Mouse (Mus musculus): ENCODE results near the gene 4930470P17Rik. TPM values are rescaled to one million over a fixed set of nuclear protein-coding genes. Genes with fewer than 3 reads are reported as not detected.

The 4930470P17Rik gene
- total and polyA plus RNA-seq, 2 experiments from 2014 or later: 0.26 TPM; not detected in 1

GRCm38 (mm10) chr2:170584678-170585077 lies 17.1 kb downstream of the 4930470P17Rik start:
- no peak for ATAC-seq
- Histone ChIP-seq H3K4me3 (ENCODE audit: low read length) (no peak overlapping the region), H3K27ac (no peak overlapping the region), H3K9ac (replicated peaks; ENCODE audit: low read length) (no peak overlapping the region), H3K4me2 (ENCODE audit: low read depth, low read length) (no peak overlapping the region), H3K4me1 (ENCODE audit: insufficient read depth, low read length) (no peaks in the 10 kb centered on the region), H3K36me3 (ENCODE audit: insufficient read depth, low read length) (no peaks in the 10 kb centered on the region), H3K27me3 (ENCODE audit: insufficient read depth, low read length) (no peaks in the 10 kb centered on the region), H3K9me3 (ENCODE audit: low read length) (no peaks in the 10 kb centered on the region)
- 97% methylated on average over 13 of the region's 13 CpGs for WGBS
- TF ChIP-seq CTCF (IDR thresholded peaks at IDR 0.05; ENCODE audit: low read depth): no peak
- no peak for DNase-seq (ENCODE audit: low spot score)

GRCm38 (mm10) chr2:170579551-170579950 lies 22.3 kb downstream of the 4930470P17Rik start:
- no peak overlapping the region for H3K27ac ChIP-seq
- peak; percentile 18 for DNase-seq (ENCODE audit: low spot score)
- no peaks in the 10 kb centered on the region for H3K27me3 ChIP-seq (ENCODE audit: insufficient read depth, low read length)
- no peaks in the 10 kb centered on the region; the same call in 1 of the 2 replicates for H3K4me1 ChIP-seq (ENCODE audit: insufficient read depth, low read length)
- no peaks in the 10 kb centered on the region for H3K9me3 ChIP-seq (ENCODE audit: low read length)
- no peak overlapping the region for H3K4me3 ChIP-seq (ENCODE audit: low read length)
- 71% methylated on average over 10 of the region's 10 CpGs for WGBS
- no peak overlapping the region for H3K9ac ChIP-seq (replicated peaks; ENCODE audit: low read length)
- TF ChIP-seq CTCF (IDR thresholded peaks at IDR 0.05; ENCODE audit: low read depth): no peak
- no peak for ATAC-seq
- no peaks in the 10 kb centered on the region for H3K36me3 ChIP-seq (ENCODE audit: insufficient read depth, low read length)
- H3K4me2 ChIP-seq (ENCODE audit: low read depth, low read length): no peak overlapping the region

GRCm38 (mm10) chr2:170578588-170578987 lies 23.2 kb downstream of the 4930470P17Rik start:
- 86% methylated on average over 5 of the region's 5 CpGs for whole genome bisulfite sequencing
- DNase-seq (ENCODE audit: low spot score) (no peak), ATAC-seq (no peak)
- H3K9ac ChIP-seq (replicated peaks; ENCODE audit: low read length): no peak overlapping the region
- TF ChIP-seq CTCF (IDR thresholded peaks at IDR 0.05; ENCODE audit: low read depth): no peak
- no peaks in the 10 kb centered on the region for H3K36me3 ChIP-seq (ENCODE audit: insufficient read depth, low read length)
- H3K27me3 ChIP-seq (ENCODE audit: insufficient read depth, low read length): no peaks in the 10 kb centered on the region
- no peak overlapping the region for H3K27ac ChIP-seq
- H3K4me2 ChIP-seq (ENCODE audit: low read depth, low read length): no peak overlapping the region
- H3K4me1 ChIP-seq (ENCODE audit: insufficient read depth, low read length): no peaks in the 10 kb centered on the region; the same call in 1 of the 2 replicates
- H3K4me3 ChIP-seq (ENCODE audit: low read length): no peak overlapping the region
- H3K9me3 ChIP-seq (ENCODE audit: low read length): no peaks in the 10 kb centered on the region

- H3K27ac ChIP-seq: no peak overlapping the region
- TF ChIP-seq CTCF (IDR thresholded peaks at IDR 0.05; ENCODE audit: low read depth): no peak
- H3K27me3 ChIP-seq (ENCODE audit: insufficient read depth, low read length): no peaks in the 10 kb centered on the region
- H3K4me2 ChIP-seq (ENCODE audit: low read depth, low read length): no peak overlapping the region
- DNase-seq (ENCODE audit: low spot score) (no peak), ATAC-seq (no peak)
- H3K4me1 ChIP-seq (ENCODE audit: insufficient read depth, low read length): no peaks in the 10 kb centered on the region; the same call in 1 of the 2 replicates
- no peaks in the 10 kb centered on the region for H3K9me3 ChIP-seq (ENCODE audit: low read length)
- H3K36me3 ChIP-seq (ENCODE audit: insufficient read depth, low read length): no peaks in the 10 kb centered on the region
- WGBS: 82% methylated on average over 3 of the region's 3 CpGs
- no peak overlapping the region for H3K4me3 ChIP-seq (ENCODE audit: low read length)
- no peak overlapping the region for H3K9ac ChIP-seq (replicated peaks; ENCODE audit: low read length)
These were observed 24.3 kb downstream of the 4930470P17Rik start for GRCm38 (mm10) chr2:170577502-170577901.

- ATAC-seq: no peak
- H3K9me3 ChIP-seq (ENCODE audit: low read length): no peaks in the 10 kb centered on the region
- no peaks in the 10 kb centered on the region for H3K27me3 ChIP-seq (ENCODE audit: insufficient read depth, low read length)
- H3K4me2 ChIP-seq (ENCODE audit: low read depth, low read length): peak overlapping the region; percentile 41
- no peak overlapping the region for H3K27ac ChIP-seq
- WGBS: 27% methylated on average over 12 of the region's 12 CpGs
- H3K36me3 ChIP-seq (ENCODE audit: insufficient read depth, low read length): no peaks in the 10 kb centered on the region
- no peaks in the 10 kb centered on the region; the same call in 1 of the 2 replicates for H3K4me1 ChIP-seq (ENCODE audit: insufficient read depth, low read length)
- no peak for TF ChIP-seq CTCF (IDR thresholded peaks at IDR 0.05; ENCODE audit: low read depth)
- DNase-seq (ENCODE audit: low spot score): peak; percentile 18
- no peak overlapping the region for H3K9ac ChIP-seq (replicated peaks; ENCODE audit: low read length)
- no peak overlapping the region for H3K4me3 ChIP-seq (ENCODE audit: low read length)
These were observed 25.7 kb downstream of the 4930470P17Rik start for GRCm38 (mm10) chr2:170576077-170576476.

- 92% methylated on average over 8 of the region's 8 CpGs for WGBS
- H3K27me3 ChIP-seq (ENCODE audit: insufficient read depth, low read length): no peaks in the 10 kb centered on the region
- ATAC-seq: no peak
These were observed 36.8 kb downstream of the 4930470P17Rik start for GRCm38 (mm10) chr2:170564995-170565394.

GRCm38 (mm10) chr2:170563956-170564855 lies 37.6 kb downstream of the 4930470P17Rik start:
- Histone ChIP-seq H3K27me3 (ENCODE audit: insufficient read depth, low read length) (no peaks in the 10 kb centered on the region), H3K4me3 (ENCODE audit: low read length) (no peak overlapping the region), H3K4me2 (ENCODE audit: low read depth, low read length) (no peak overlapping the region), H3K4me1 (ENCODE audit: insufficient read depth, low read length) (no peaks in the 10 kb centered on the region), H3K9me3 (ENCODE audit: low read length) (no peaks in the 10 kb centered on the region), H3K9ac (replicated peaks; ENCODE audit: low read length) (no peak overlapping the region), H3K27ac (no peak overlapping the region), H3K36me3 (ENCODE audit: insufficient read depth, low read length) (no peaks in the 10 kb centered on the region)
- DNase-seq (ENCODE audit: low spot score) (no peak), ATAC-seq (0 out of 2 replicates have a peak, but pooled peaks have one; percentile 18)
- TF ChIP-seq CTCF (IDR thresholded peaks at IDR 0.05; ENCODE audit: low read depth): no peak
- 63% methylated on average over 15 of the region's 15 CpGs for WGBS

More at GRCm38 (mm10) chr2:170564995-170565394, 36.8 kb downstream of the 4930470P17Rik start:
- no peak overlapping the region for H3K27ac ChIP-seq
- no peak for TF ChIP-seq CTCF (IDR thresholded peaks at IDR 0.05; ENCODE audit: low read depth)
- H3K36me3 ChIP-seq (ENCODE audit: insufficient read depth, low read length): no peaks in the 10 kb centered on the region
- DNase-seq (ENCODE audit: low spot score): no peak
- no peaks in the 10 kb centered on the region for H3K4me1 ChIP-seq (ENCODE audit: insufficient read depth, low read length)
- no peak overlapping the region for H3K9ac ChIP-seq (replicated peaks; ENCODE audit: low read length)
- H3K4me2 ChIP-seq (ENCODE audit: low read depth, low read length): no peak overlapping the region
- no peak overlapping the region for H3K4me3 ChIP-seq (ENCODE audit: low read length)
- no peaks in the 10 kb centered on the region for H3K9me3 ChIP-seq (ENCODE audit: low read length)

Measured in hindbrain, postnatal 0 days (tissue).